Mouse (Mus musculus) CH12F3 (cell line): ENCODE data around the gene Psmb11.

Source experiments
- in situ Hi-C: fragments of 300-500 bp; cut with MboI; formaldehyde crosslinking; loops from 2 replicates; pipeline ENCODE4 v1.14.3; 2020; ENCODE audit warnings: low sequenced_read_pairs

The Psmb11 gene

GRCm38 (mm10) chr14:54638210-54638609 lies 17.0 kb downstream of the Psmb11 start:
- in situ Hi-C loops: loop anchor here (25.0 kb wide), 2 partner anchors 401 to 576 kb away; no protein-coding TSS in a partner anchor

- in situ Hi-C loops: loop anchor here (5.0 to 25.0 kb wide), 3 partner anchors 73 to 578 kb away; no protein-coding TSS in a partner anchor
Measured at GRCm38 (mm10) chr14:54640121-54640520, 18.9 kb downstream of the Psmb11 start.

- in situ Hi-C loops: loop anchor here (5.0 to 25.0 kb wide), 3 partner anchors 74 to 579 kb away; no protein-coding TSS in a partner anchor
Measured at GRCm38 (mm10) chr14:54640946-54641304, 19.7 kb downstream of the Psmb11 start, which contains the start of gene Gm17606. TSS of gene Gm17606 (plus strand) at chr14:54640952.

- in situ Hi-C loops: loop anchor here (5.0 to 25.0 kb wide), 3 partner anchors 74 to 579 kb away; no protein-coding TSS in a partner anchor
Measured at GRCm38 (mm10) chr14:54641305-54641969, 20.2 kb downstream of the Psmb11 start, which contains the start of gene Cdh24. TSS of gene Cdh24 (minus strand) at chr14:54641364.

GRCm38 (mm10) chr14:54642224-54642944 lies 21.2 kb downstream of the Psmb11 start:
- in situ Hi-C loops: loop anchor here (5.0 to 25.0 kb wide), 3 partner anchors 75 to 580 kb away; no protein-coding TSS in a partner anchor

- in situ Hi-C loops: loop anchor here (5.0 to 25.0 kb wide), 3 partner anchors 76 to 581 kb away; no protein-coding TSS in a partner anchor
Measured at GRCm38 (mm10) chr14:54643011-54643410, 21.8 kb downstream of the Psmb11 start.

GRCm38 (mm10) chr14:54644294-54644693 lies 23.1 kb downstream of the Psmb11 start:
- in situ Hi-C loops: loop anchor here (5.0 to 25.0 kb wide), 3 partner anchors 77 to 582 kb away; no protein-coding TSS in a partner anchor

GRCm38 (mm10) chr14:54646455-54646854 lies 25.2 kb downstream of the Psmb11 start:
- in situ Hi-C loops: loop anchor here (25.0 kb wide), 2 partner anchors 409 to 584 kb away; no protein-coding TSS in a partner anchor

GRCm38 (mm10) chr14:54646898-54647636 lies 25.8 kb downstream of the Psmb11 start:
- in situ Hi-C loops: loop anchor here (25.0 kb wide), 2 partner anchors 410 to 585 kb away; no protein-coding TSS in a partner anchor

- in situ Hi-C loops: loop anchor here (25.0 kb wide), 2 partner anchors 411 to 586 kb away; no protein-coding TSS in a partner anchor
Measured at GRCm38 (mm10) chr14:54647900-54648299, 26.7 kb downstream of the Psmb11 start.

- in situ Hi-C loops: no loop called here
Measured at GRCm38 (mm10) chr14:54650621-54651454, 29.6 kb downstream of the Psmb11 start.

GRCm38 (mm10) chr14:54651556-54651955 lies 30.3 kb downstream of the Psmb11 start:
- in situ Hi-C loops: no loop called here

- in situ Hi-C loops: no loop called here
Measured at GRCm38 (mm10) chr14:54652787-54653186, 31.6 kb downstream of the Psmb11 start.

GRCm38 (mm10) chr14:54653496-54653895 lies 32.3 kb downstream of the Psmb11 start:
- in situ Hi-C loops: no loop called here

GRCm38 (mm10) chr14:54660009-54660408 lies 38.8 kb downstream of the Psmb11 start:
- in situ Hi-C loops: no loop called here

- in situ Hi-C loops: no loop called here
Measured at GRCm38 (mm10) chr14:54664477-54665222, 43.4 kb downstream of the Psmb11 start.

GRCm38 (mm10) chr14:54669381-54669780 lies 48.1 kb downstream of the Psmb11 start:
- in situ Hi-C loops: no loop called here

GRCm38 (mm10) chr14:54674317-54674716 lies 53.1 kb downstream of the Psmb11 start:
- in situ Hi-C loops: no loop called here

- in situ Hi-C loops: no loop called here
Measured at GRCm38 (mm10) chr14:54676290-54676689, 55.1 kb downstream of the Psmb11 start.
